Mouse (Mus musculus): Measurements from ENCODE around the gene Apbb1.

Apbb1 gene

DNA sequence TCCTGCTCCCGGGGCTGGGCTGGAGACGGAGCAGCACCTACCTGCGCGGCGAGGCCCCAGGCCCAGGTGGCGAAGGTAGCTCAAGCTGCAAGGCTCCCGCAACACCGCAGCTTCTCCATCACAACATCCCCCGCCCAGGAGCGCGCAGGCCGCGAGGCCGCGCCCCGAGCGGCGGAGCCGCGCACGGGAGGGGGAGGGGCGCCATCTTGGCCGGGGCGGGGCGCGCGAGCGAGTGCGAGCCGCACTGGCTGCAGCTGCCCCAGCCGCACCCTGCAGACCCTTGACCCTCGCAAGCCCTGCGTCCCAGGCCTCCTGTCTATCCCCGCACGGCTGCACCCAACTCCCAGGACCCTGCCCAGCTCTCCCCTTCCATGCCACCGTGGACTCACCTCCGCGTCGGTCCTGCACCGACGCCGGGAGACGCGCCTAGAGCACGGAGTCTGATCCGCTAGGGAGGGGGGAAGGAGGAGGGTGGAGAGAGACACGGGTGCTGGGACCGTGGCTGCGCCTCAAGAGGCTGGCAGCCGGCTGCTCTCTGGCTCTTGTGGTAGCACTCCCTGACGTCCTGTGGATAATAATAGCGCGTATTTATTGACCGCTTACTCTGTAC, at the start of gene Apbb1:
TSS of gene Apbb1 (minus strand) at position 560 of the 610 bp plus-strand sequence.
- DNase-seq (ENCODE audit: low spot score): peak; percentile 55

GRCm38 (mm10) chr7:105628633-105629032, 47.2 kb upstream of the Apbb1 start:
- no peak for DNase-seq (ENCODE audit: low spot score)

DNA sequence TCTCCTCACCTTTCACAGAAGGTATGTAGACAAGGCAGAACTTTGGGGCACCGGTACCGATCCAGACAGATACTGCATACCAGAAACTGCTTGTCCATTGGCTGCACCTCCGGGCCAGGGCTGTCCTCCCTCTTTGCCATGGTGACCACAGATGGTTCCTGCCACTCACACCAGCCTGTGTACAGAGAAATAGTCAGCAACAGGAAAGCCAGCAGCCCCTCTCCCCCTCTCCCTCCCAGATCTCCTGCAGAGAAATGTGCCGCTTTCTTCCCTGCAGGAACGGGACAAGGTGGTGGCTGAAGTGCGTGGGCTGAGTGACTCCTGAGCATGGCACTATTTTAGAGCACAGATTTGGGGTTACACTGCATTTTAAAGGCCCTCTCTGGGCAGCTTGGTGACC, 43.9 kb upstream of the Apbb1 start:
- DNase-seq (ENCODE audit: low spot score): no peak

GRCm38 (mm10) chr7:105621646-105622292, 40.3 kb upstream of the Apbb1 start:
- DNase-seq (ENCODE audit: low spot score): no peak

- DNase-seq (ENCODE audit: low spot score): no peak
Measured at GRCm38 (mm10) chr7:105621053-105621452, 39.6 kb upstream of the Apbb1 start.

DNA sequence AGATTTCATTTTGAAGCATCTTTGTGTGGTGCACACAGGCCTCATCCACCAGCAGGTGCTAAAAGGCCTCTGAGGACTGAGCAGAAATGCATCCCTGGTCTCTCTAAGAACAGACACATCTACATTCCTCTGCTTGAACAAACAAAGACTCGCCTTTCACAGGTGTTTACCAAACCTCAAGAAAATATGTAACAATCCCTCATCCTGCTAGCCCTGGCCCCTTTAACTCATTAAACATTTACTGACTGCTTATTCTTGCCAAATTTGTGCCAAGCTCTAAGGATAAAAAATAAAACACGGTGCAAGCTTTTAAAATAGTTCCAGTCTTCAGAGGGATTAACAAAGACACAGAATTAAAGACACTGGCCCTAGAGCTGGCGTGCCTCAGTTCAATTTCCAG, 38.2 kb upstream of the Apbb1 start:
- DNase-seq (ENCODE audit: low spot score): no peak

- no peak for DNase-seq (ENCODE audit: low spot score)
Measured at GRCm38 (mm10) chr7:105617810-105618209, 36.4 kb upstream of the Apbb1 start.

DNA sequence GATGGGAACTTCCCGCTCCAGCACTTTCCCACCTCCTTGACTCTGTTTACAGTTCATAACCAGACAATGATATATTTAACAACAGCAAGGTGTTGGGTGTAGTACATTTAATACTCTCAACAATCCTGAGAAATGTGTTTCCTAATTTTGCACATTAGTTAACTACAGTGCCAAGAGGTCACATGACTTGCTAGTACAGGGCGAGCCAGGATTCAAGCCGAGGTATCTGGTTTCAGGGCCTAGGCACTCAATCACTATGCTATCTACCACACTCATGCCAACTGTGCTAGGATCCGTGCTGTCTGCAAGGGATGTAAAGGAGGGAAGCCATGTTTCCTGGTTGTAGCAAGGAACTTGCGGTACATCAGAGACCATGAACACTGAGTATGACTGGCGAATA, 35.1 kb upstream of the Apbb1 start:
- no peak for DNase-seq (ENCODE audit: low spot score)

DNA sequence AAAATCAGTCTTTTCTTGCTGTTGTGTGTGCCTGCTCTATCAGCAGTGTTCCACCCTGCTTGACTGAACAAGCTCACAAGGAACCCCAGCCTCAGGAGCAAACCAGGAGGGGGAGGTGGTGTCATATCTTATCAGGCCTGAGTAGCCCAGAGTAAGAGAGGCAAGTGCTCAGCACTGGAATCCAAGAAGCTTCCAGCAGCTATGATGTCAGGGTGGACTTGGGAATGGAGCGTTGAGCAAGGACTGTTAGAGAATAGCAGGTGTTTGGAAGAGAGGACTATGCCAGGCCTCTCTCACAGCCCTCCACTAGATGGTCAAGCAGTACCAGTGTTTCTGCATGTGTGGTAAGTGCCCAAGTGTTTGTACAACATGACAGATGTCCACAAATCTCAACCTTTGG, 34.3 kb upstream of the Apbb1 start:
- DNase-seq (ENCODE audit: low spot score): no peak

DNA sequence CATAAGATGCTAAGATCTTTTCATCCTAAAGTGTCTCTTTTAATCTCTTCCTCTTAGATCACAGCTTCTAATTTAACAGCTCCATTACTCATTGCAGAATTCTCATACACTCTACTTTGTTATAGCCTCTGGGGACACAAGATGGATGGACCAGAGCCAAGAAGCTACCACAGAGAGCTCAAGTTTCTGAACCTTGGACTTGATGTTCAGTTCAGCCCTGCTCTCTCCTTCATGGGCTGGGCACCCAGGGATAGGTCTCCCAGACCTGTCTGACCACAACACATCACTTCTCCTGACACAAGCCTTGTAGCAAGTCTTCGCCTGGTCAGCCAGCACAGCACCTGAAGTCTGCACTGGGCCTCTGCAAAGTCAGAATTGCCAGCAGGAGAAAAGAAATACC, 32.9 kb upstream of the Apbb1 start:
- DNase-seq (ENCODE audit: low spot score): no peak

GRCm38 (mm10) chr7:105611767-105612166, 30.3 kb upstream of the Apbb1 start:
- no peak for DNase-seq (ENCODE audit: low spot score)

- no peak for DNase-seq (ENCODE audit: low spot score)
Measured at GRCm38 (mm10) chr7:105608467-105608866, 27.0 kb upstream of the Apbb1 start.

DNA sequence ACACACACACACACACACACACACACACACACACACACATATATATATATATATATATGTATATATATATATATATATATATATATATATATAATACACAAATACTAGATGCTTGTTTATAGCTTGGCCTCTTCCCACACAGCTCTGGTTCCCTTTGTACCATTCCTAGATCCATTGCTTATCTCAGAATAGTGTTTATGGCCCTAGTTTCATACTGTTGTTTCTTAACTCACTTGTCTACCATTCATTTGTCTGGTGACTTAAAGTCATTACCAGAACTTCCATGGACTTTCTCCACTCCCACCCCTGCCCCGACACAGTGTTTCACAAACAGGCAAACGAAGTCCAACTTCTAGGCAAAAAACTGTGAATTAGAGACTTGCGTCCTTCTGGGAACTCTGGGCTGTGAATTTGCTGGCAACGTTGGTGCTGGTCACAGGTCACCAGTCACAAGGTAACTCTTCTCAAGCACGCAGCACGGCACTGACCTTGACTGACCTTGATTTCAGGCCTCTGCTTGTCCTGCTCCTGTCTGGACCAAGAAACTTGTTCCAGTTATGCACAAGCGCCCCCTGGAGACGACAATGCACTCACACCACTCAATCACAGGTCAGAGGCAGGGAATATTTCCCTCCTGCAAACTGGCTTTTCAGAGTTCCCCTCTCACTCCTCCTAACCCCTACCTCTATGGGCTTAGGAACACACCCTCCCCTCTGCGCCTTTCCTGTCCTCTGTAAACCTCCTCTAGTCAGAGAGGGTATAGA, 21.6 kb upstream of the Apbb1 start:
- peak; percentile 55 for DNase-seq (ENCODE audit: low spot score)

DNA sequence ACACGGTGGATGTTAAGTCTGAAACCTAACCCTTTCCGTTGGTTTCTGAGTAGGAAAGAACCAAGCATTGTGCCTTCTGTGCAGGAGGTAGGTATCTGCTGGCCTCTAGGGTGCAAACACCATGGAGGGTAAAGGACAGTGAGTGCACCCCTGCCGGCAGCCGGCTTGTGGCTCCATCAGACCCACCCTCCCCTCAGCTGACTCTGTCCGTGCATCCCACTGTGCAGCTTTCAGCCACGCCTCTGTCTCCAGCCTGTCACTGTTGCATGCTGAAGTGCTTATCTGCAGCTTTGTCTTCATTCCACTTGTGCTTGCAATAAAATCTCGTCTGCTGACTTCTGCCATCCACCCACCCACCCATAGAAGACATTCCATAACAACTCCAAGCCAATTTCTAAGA, 8.6 kb upstream of the Apbb1 start:
- DNase-seq (ENCODE audit: low spot score): no peak

DNA sequence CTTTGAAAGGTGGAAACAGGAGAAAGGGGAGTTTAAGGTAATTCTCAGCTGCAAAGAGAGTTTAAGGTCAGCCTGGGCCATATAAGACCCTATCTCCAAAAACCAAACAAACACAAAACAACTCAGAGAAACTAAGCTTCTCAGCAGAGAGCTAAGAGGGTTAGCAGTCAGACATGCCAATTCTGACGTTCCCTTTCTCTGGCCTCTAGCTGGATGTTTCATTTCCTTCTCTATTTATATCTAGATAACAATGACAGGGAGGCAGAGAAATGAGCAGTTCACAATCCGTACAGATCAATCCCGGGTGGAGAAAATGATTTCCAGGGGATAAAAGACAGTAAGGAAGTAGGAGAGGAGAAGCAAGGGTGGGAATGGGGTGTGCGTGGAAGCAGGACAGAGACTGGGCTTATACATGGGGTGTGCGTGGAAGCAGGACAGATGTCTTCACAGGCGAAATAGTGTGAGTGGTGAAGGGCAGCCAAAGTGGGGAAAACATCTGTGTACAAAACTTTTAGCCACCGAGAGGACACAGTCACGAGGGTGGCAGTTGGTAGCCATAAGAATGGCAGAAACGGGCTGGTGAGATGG, 7.0 kb upstream of the Apbb1 start:
- no peak for DNase-seq (ENCODE audit: low spot score)

- DNase-seq (ENCODE audit: low spot score): no peak
Measured at GRCm38 (mm10) chr7:105581959-105582358, 506 bp upstream of the Apbb1 start.

GRCm38 (mm10) chr7:105580627-105581089, 795 bp downstream of the Apbb1 start:
- DNase-seq (ENCODE audit: low spot score): no peak

- no peak for DNase-seq (ENCODE audit: low spot score)
Measured at GRCm38 (mm10) chr7:105578481-105578880, 3.0 kb downstream of the Apbb1 start.

DNA sequence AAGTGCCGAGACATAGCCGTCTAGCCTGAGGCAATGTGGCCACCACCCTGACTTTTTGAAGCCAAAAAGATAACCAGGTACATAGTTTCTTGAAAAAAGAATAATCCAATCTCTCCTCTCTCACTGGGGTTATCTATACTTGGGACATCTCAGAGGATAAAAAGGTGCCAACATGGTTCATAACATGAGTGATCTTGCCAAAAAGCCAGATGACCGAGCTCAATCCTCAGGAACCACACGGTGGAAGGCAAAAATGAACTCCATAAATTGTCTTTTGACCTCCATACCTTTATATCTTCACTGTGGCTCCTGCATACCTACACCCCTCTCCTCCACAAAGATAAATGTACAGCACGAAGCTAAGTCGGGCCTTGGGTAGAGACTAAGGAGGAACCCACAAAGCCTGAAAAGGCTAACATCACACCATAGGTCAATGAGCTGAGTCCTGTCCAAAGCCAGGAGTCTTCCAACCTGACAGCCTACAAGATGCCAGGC, 4.0 kb downstream of the Apbb1 start:
- no peak for DNase-seq (ENCODE audit: low spot score)

GRCm38 (mm10) chr7:105576166-105576748, 5.2 kb downstream of the Apbb1 start:
- no peak for DNase-seq (ENCODE audit: low spot score)

GRCm38 (mm10) chr7:105574537-105574936, 6.9 kb downstream of the Apbb1 start:
- DNase-seq (ENCODE audit: low spot score): no peak

DNA sequence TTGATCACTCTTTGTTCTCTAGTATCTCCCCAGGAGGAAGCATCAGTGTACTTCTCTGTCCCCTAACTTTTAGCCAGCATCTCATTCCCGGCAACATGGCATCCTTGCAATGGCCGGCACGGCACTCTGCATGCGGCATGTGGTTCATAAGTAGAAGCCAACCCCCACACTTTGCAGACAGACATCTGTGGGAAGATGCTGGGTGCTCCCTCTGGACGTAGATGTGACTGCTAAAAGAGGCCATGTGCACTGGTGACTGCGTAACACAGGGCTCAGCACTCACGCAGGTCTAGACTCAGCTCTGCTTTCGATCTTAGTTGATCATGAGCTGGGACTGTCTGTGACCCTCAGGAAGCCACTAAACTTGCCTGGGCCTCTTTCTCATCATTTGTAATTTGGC, 8.5 kb downstream of the Apbb1 start:
- no peak for DNase-seq (ENCODE audit: low spot score)

Data from ovary, postnatal 14 days (tissue).